Mouse (Mus musculus) G1E (cell line): ENCODE measurements around the gene Spata33.
"Not testable (repeated sequence)": the region's sequence is repeated elsewhere in the genome, so short reads cannot be mapped to it uniquely, and the experiment has no call there.

Experiments used
- CTCF ChIP-seq: IDR thresholded peaks from 2 replicates; pipeline ENCODE4 v1.5.1; 2012; ENCODE audit warnings: low read depth, low read length, inconsistent platforms, mixed read lengths
- GATA1 ChIP-seq: IDR thresholded peaks from 2 replicates; pipeline ENCODE4 v1.6.1; 2012; ENCODE audit warnings: borderline replicate concordance, low read length, inconsistent platforms, mixed read lengths
- TAL1 ChIP-seq: conservative IDR thresholded peaks from 2 replicates; pipeline ENCODE4 v1.6.1; 2012; ENCODE audit warnings: low read depth, low read length, inconsistent platforms, mixed read lengths

GRCm38 (mm10) chr8:123257593-123257992 is 45.0 kb downstream of the Spata33 start:
- TF ChIP-seq CTCF, TAL1, GATA1: not testable (repeated sequence)
